In the genomic region with DNA sequence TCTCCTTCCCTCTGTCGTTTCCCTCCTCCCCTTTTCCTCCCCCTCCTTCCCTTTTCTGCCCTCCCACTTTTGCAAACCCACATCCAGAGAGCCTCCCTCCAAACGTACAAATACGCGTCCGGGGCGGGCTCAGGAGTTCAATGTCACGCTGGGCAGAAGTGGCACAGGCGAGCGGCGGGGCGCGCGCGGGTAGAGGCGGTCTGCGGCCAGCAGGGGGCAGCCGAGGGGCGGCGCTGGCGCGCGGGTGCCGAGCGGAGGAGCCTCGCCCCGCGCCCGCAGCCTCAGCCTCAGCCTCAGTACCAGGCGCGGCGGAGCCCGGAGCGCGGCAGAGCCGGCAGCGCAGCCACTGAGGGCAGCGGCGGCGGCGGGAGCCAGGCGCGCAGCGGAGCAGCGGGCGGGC, we compare ENCODE assay signal across 8 mouse cellular contexts. TPM values are rescaled to one million over a fixed set of nuclear protein-coding genes. Genes with fewer than 3 reads are reported as not detected.
DNase-seq lines count a peak whose midpoint lies in the region; ATAC-seq and TF ChIP-seq lines count a peak whose summit lies in the region.

A gene (plus strand): TSS at position 140 of the 400 bp plus-strand sequence.

- intact Hi-C loops in heart, postnatal 25 days (cut with DNase I) = loop anchor here (2.0 to 5.0 kb wide), 2 partner anchors 200 to 625 kb away; no protein-coding TSS in a partner anchor

- H3K9me3 ChIP-seq in embryonic facial prominence, embryonic 14.5 days (ENCODE audit: control insufficient read depth, low read length) = no peaks in the 10 kb centered on the region
- H3K9me3 ChIP-seq in heart, embryonic 11.5 days (replicated peaks; ENCODE audit: control insufficient read depth, low read length) = no peaks in the 10 kb centered on the region
- no peaks in the 10 kb centered on the region for H3K9me3 ChIP-seq in kidney, embryonic 15.5 days (replicated peaks)
- no peaks in the 10 kb centered on the region for H3K9me3 ChIP-seq in midbrain, postnatal 0 days (ENCODE audit: low read length)
- no peaks in the 10 kb centered on the region for H3K9me3 ChIP-seq in stomach, embryonic 14.5 days (ENCODE audit: control insufficient read depth, low read depth, low read length)

- H3K4me2 ChIP-seq in embryonic facial prominence, embryonic 14.5 days (ENCODE audit: low read depth, low read length) = peak within 1 kb of the TSS; percentile 97
- H3K4me2 ChIP-seq in heart, embryonic 11.5 days = peak within 1 kb of the TSS; percentile 98
- H3K4me2 ChIP-seq in kidney, embryonic 15.5 days = peak within 1 kb of the TSS; percentile 94
- H3K4me2 ChIP-seq in midbrain, postnatal 0 days (ENCODE audit: low read depth, low read length, poor library complexity, severe bottlenecking) = peak within 1 kb of the TSS; percentile 59
- H3K4me2 ChIP-seq in stomach, embryonic 14.5 days (replicated peaks; ENCODE audit: low read depth, low read length) = peak within 1 kb of the TSS; percentile 99

- under 1% methylated on average over 20 of the region's 45 CpGs for WGBS in embryonic facial prominence, embryonic 14.5 days
- WGBS in heart, embryonic 11.5 days (ENCODE audit: insufficient replicate concordance) = 0% methylated on average over 32 of the region's 45 CpGs
- under 1% methylated on average over 32 of the region's 45 CpGs for WGBS in kidney, embryonic 15.5 days
- WGBS in midbrain, postnatal 0 days = 1% methylated on average over 24 of the region's 45 CpGs
- under 1% methylated on average over 28 of the region's 45 CpGs for whole genome bisulfite sequencing in stomach, embryonic 14.5 days

- DNase-seq in heart, adult 11 months = peak; percentile 82
- DNase-seq in heart, postnatal 25 days (ENCODE audit: low spot score) = no peak
- DNase-seq in embryonic facial prominence, embryonic 14.5 days (ENCODE audit: low spot score) = peak; percentile 77
- DNase-seq in liver = peak; percentile 62
- peak; percentile 80 for DNase-seq in midbrain, postnatal 0 days (ENCODE audit: low spot score)

- H3K36me3 ChIP-seq in embryonic facial prominence, embryonic 14.5 days (ENCODE audit: control insufficient read depth, insufficient read depth, low read length) = no peaks in the 10 kb centered on the region
- no peaks in the 10 kb centered on the region for H3K36me3 ChIP-seq in heart, embryonic 11.5 days (ENCODE audit: control insufficient read depth, insufficient read depth, low read length)
- no peaks in the 10 kb centered on the region for H3K36me3 ChIP-seq in kidney, embryonic 15.5 days
- no peaks in the 10 kb centered on the region for H3K36me3 ChIP-seq in midbrain, postnatal 0 days (ENCODE audit: insufficient read depth, low read length)
- no peaks in the 10 kb centered on the region for H3K36me3 ChIP-seq in stomach, embryonic 14.5 days (ENCODE audit: control insufficient read depth, insufficient read depth, low read length)

- peak; percentile 98 for ATAC-seq in embryonic facial prominence, embryonic 14.5 days (ENCODE audit: low read depth)
- peak; percentile 81 for ATAC-seq in heart, embryonic 11.5 days (replicated peaks; ENCODE audit: insufficient number of reproducible peaks, low FRiP score, low TSS enrichment)
- peak; percentile 99 for ATAC-seq in kidney, embryonic 15.5 days (replicated peaks; ENCODE audit: low FRiP score)
- peak; percentile 97 for ATAC-seq in midbrain, postnatal 0 days (ENCODE audit: low FRiP score)
- peak; percentile 94 for ATAC-seq in stomach, embryonic 14.5 days (ENCODE audit: insufficient number of reproducible peaks, insufficient read depth, low FRiP score, low read depth)

- no peak within 1 kb of the TSS for H3K27ac ChIP-seq in embryonic facial prominence, embryonic 14.5 days (replicated peaks; ENCODE audit: low read depth, low read length)
- H3K27ac ChIP-seq in heart, embryonic 11.5 days (ENCODE audit: low read depth, low read length) = no peak within 1 kb of the TSS
- no peak within 1 kb of the TSS for H3K27ac ChIP-seq in kidney, embryonic 15.5 days
- H3K27ac ChIP-seq in midbrain, postnatal 0 days (ENCODE audit: low read depth, low read length) = peak within 1 kb of the TSS; percentile 43; the same call in 1 of the 2 replicates
- H3K27ac ChIP-seq in stomach, embryonic 14.5 days (ENCODE audit: low read length) = no peak within 1 kb of the TSS

- peak within 1 kb of the TSS; percentile 59 for H3K9ac ChIP-seq in embryonic facial prominence, embryonic 14.5 days (ENCODE audit: low read depth, low read length)
- peak within 1 kb of the TSS; percentile 44; the same call in 1 of the 2 replicates for H3K9ac ChIP-seq in heart, embryonic 11.5 days (ENCODE audit: low read depth, low read length)
- H3K9ac ChIP-seq in kidney, embryonic 15.5 days = no peak within 1 kb of the TSS; the same call in 1 of the 2 replicates
- H3K9ac ChIP-seq in midbrain, postnatal 0 days (replicated peaks; ENCODE audit: low read length, poor library complexity, severe bottlenecking) = peak within 1 kb of the TSS; percentile 67
- no peak within 1 kb of the TSS for H3K9ac ChIP-seq in stomach, embryonic 14.5 days (replicated peaks; ENCODE audit: low read depth, low read length)

- peak within 1 kb of the TSS; percentile 59 for H3K4me3 ChIP-seq in embryonic facial prominence, embryonic 14.5 days (ENCODE audit: low read depth, low read length)
- peak within 1 kb of the TSS; percentile 68 for H3K4me3 ChIP-seq in heart, embryonic 11.5 days (ENCODE audit: low read depth, low read length)
- peak within 1 kb of the TSS; percentile 56 for H3K4me3 ChIP-seq in kidney, embryonic 15.5 days (replicated peaks)
- H3K4me3 ChIP-seq in midbrain, postnatal 0 days (ENCODE audit: low read depth, low read length) = peak within 1 kb of the TSS; percentile 79
- peak within 1 kb of the TSS; percentile 54 for H3K4me3 ChIP-seq in stomach, embryonic 14.5 days (ENCODE audit: low read depth, low read length)

- peak; percentile 72 for TF ChIP-seq CTCF in midbrain, postnatal 0 days (IDR thresholded peaks at IDR 0.05)

- H3K4me1 ChIP-seq in embryonic facial prominence, embryonic 14.5 days (ENCODE audit: control insufficient read depth, insufficient read depth, low read length) = no peaks in the 10 kb centered on the region
- H3K4me1 ChIP-seq in heart, embryonic 11.5 days (ENCODE audit: control insufficient read depth, insufficient read depth, low read length) = peaks cover 7% of the 10 kb centered on the region; the same call in 1 of the 2 replicates
- peaks cover 8% of the 10 kb centered on the region for H3K4me1 ChIP-seq in kidney, embryonic 15.5 days
- H3K4me1 ChIP-seq in midbrain, postnatal 0 days (ENCODE audit: insufficient read depth, low read length) = no peaks in the 10 kb centered on the region
- peaks cover 6% of the 10 kb centered on the region; the same call in 1 of the 2 replicates for H3K4me1 ChIP-seq in stomach, embryonic 14.5 days (ENCODE audit: control insufficient read depth, insufficient read depth, low read length)

- H3K27me3 ChIP-seq in embryonic facial prominence, embryonic 14.5 days (replicated peaks; ENCODE audit: control insufficient read depth, insufficient read depth, low read length) = peaks cover 30% of the 10 kb centered on the region
- peaks cover 12% of the 10 kb centered on the region for H3K27me3 ChIP-seq in heart, embryonic 11.5 days (ENCODE audit: control insufficient read depth, insufficient read depth, low read length)
- H3K27me3 ChIP-seq in kidney, embryonic 15.5 days = peaks cover 34% of the 10 kb centered on the region
- no peaks in the 10 kb centered on the region for H3K27me3 ChIP-seq in midbrain, postnatal 0 days (ENCODE audit: insufficient read depth, low read length)
- peaks cover 12% of the 10 kb centered on the region; the same call in 1 of the 2 replicates for H3K27me3 ChIP-seq in stomach, embryonic 14.5 days (ENCODE audit: control insufficient read depth, insufficient read depth, low read length)

RNA-seq across cellular contexts. Expression of the gene that starts here (rescaled TPM):
- total RNA-seq in heart, postnatal 25 days (2021) = 1 to 10 TPM; 1.1 to 1.7 TPM
- polyA plus RNA-seq in embryonic facial prominence, embryonic 14.5 days (2014; fragmentation: Nextera tagmentation; extraction: Ambion mirVana) = 0.26 and 0.28 TPM in 2 replicates
- 0.13 and 0.24 TPM in 2 replicates for polyA plus RNA-seq in heart, embryonic 11.5 days (2014; fragmentation: Nextera tagmentation; extraction: Ambion mirVana)
- polyA plus RNA-seq in kidney, embryonic 15.5 days (2015; fragmentation: Nextera tagmentation; extraction: Ambion mirVana) = 0.01 and 0.08 TPM in 2 replicates
- total RNA-seq in midbrain, postnatal 0 days (2014; rRNA removed) = 5.2 and 6.5 TPM in 2 replicates
- polyA plus RNA-seq in midbrain, postnatal 0 days (2015; fragmentation: Nextera tagmentation; extraction: Ambion mirVana) = 0.94 and 1.1 TPM in 2 replicates
- 0.18 and 0.19 TPM in 2 replicates for polyA plus RNA-seq in stomach, embryonic 14.5 days (2014; fragmentation: Nextera tagmentation; extraction: Ambion mirVana)

Comparison
In these comparisons a context has a peak if more than half of its experiments do, and no peak if none do; other contexts are left out.
1. Peak in DNase-seq, ATAC-seq, H3K4me3 ChIP-seq, H3K9ac ChIP-seq and H3K4me2 ChIP-seq in embryonic facial prominence, embryonic 14.5 days; RNA of the gene not detected or under 1 TPM.
2. Peak in ATAC-seq, H3K4me3 ChIP-seq, H3K9ac ChIP-seq and H3K4me2 ChIP-seq in heart, embryonic 11.5 days; RNA of the gene not detected or under 1 TPM.
3. Peak in ATAC-seq, H3K4me3 ChIP-seq and H3K4me2 ChIP-seq in kidney, embryonic 15.5 days; RNA of the gene not detected or under 1 TPM.
4. Peak in ATAC-seq, H3K4me3 ChIP-seq and H3K4me2 ChIP-seq in stomach, embryonic 14.5 days; RNA of the gene not detected or under 1 TPM.